Mouse (Mus musculus): ENCODE results near the gene Dlk1. TPM values are rescaled to one million over a fixed set of nuclear protein-coding genes. Genes with fewer than 3 reads are reported as not detected.

The Dlk1 gene
- polyA plus RNA-seq, 1 experiment from 2014 or later: 559 TPM

- no peak overlapping the region for H3K4me3 ChIP-seq
- no peak overlapping the region for H3K4me2 ChIP-seq
- no peak overlapping the region for H3K9ac ChIP-seq
- peaks cover 24% of the 10 kb centered on the region for H3K4me1 ChIP-seq
- H3K27me3 ChIP-seq: no peaks in the 10 kb centered on the region; the same call in 1 of the 2 replicates
- H3K9me3 ChIP-seq: no peaks in the 10 kb centered on the region
- no peaks in the 10 kb centered on the region for H3K36me3 ChIP-seq
- 38% methylated on average over 2 of the region's 2 CpGs for WGBS
- ATAC-seq (ENCODE audit: borderline replicate concordance, extremely low read depth, low FRiP score, low TSS enrichment): no peak
- H3K27ac ChIP-seq: no peak overlapping the region
Observed at GRCm38 (mm10) chr12:109423163-109423562, 29.5 kb upstream of the Dlk1 start.

GRCm38 (mm10) chr12:109423716-109424429, 28.8 kb upstream of the Dlk1 start:
- WGBS: 62% methylated on average over 4 of the region's 4 CpGs
- Histone ChIP-seq H3K36me3 (no peaks in the 10 kb centered on the region), H3K9ac (no peak overlapping the region), H3K27me3 (no peaks in the 10 kb centered on the region; the same call in 1 of the 2 replicates), H3K27ac (no peak overlapping the region), H3K4me2 (no peak overlapping the region), H3K9me3 (no peaks in the 10 kb centered on the region), H3K4me3 (no peak overlapping the region), H3K4me1 (peaks cover 22% of the 10 kb centered on the region)
- peak; percentile 20; the same call in 1 of the 2 replicates for ATAC-seq (ENCODE audit: borderline replicate concordance, extremely low read depth, low FRiP score, low TSS enrichment)

- H3K27ac ChIP-seq: no peak overlapping the region
- 11% methylated on average over 20 of the region's 20 CpGs for WGBS
- no peaks in the 10 kb centered on the region for H3K9me3 ChIP-seq
- no peak for ATAC-seq (ENCODE audit: borderline replicate concordance, extremely low read depth, low FRiP score, low TSS enrichment)
- no peak overlapping the region for H3K4me3 ChIP-seq
- H3K27me3 ChIP-seq: no peaks in the 10 kb centered on the region; the same call in 1 of the 2 replicates
- peaks cover 21% of the 10 kb centered on the region for H3K4me1 ChIP-seq
- H3K4me2 ChIP-seq: no peak overlapping the region
- no peaks in the 10 kb centered on the region for H3K36me3 ChIP-seq
- no peak overlapping the region for H3K9ac ChIP-seq
Observed at GRCm38 (mm10) chr12:109424753-109425332, 27.8 kb upstream of the Dlk1 start.

- Histone ChIP-seq H3K36me3 (no peaks in the 10 kb centered on the region), H3K4me1 (peaks cover 15% of the 10 kb centered on the region), H3K9ac (no peak overlapping the region), H3K9me3 (no peaks in the 10 kb centered on the region), H3K4me3 (no peak overlapping the region), H3K4me2 (no peak overlapping the region), H3K27ac (no peak overlapping the region), H3K27me3 (no peaks in the 10 kb centered on the region; the same call in 1 of the 2 replicates)
- WGBS: 65% methylated on average over 12 of the region's 12 CpGs
- ATAC-seq (ENCODE audit: borderline replicate concordance, extremely low read depth, low FRiP score, low TSS enrichment): no peak
Observed at GRCm38 (mm10) chr12:109425982-109426381, 26.6 kb upstream of the Dlk1 start.

DNA sequence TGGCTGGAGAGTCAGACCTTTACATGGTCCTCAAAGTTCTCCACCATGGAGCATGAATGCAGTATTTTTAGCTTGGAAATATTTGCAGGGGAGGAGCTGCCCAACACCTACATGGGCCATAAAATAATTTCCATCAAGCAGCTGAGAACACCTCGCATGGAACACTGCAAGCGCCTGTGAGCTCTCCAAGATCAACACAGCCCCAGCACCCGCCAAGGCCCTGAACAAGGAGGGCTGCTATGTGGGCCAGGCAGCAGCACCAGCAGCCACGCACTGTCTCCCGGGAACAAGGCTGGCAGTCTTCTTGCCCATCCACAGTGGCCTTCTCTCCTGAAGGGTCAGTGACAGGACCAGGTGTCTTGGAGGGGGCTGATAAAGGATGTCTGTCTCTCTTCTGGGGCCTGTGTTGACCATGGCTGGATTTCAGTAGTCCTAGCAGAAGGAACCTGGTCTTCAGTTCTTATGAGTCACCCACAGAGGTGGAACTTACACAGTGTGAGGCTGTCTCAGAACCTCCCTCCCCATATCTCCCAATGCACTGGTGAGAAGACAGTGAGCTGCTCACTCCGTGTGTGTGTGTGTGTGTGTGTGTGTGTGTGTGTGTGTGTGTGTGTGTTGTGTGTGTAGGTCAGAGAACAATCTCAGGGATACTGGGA, 20.0 kb upstream of the Dlk1 start:
- H3K4me2 ChIP-seq: no peak overlapping the region
- H3K9me3 ChIP-seq: no peaks in the 10 kb centered on the region
- no peaks in the 10 kb centered on the region for H3K36me3 ChIP-seq
- H3K27ac ChIP-seq: no peak overlapping the region
- ATAC-seq (ENCODE audit: borderline replicate concordance, extremely low read depth, low FRiP score, low TSS enrichment): no peak
- 64% methylated on average over 6 of the region's 6 CpGs for WGBS
- H3K4me1 ChIP-seq: peaks cover 19% of the 10 kb centered on the region
- H3K4me3 ChIP-seq: no peak overlapping the region
- H3K27me3 ChIP-seq: no peaks in the 10 kb centered on the region
- no peak overlapping the region for H3K9ac ChIP-seq

DNA sequence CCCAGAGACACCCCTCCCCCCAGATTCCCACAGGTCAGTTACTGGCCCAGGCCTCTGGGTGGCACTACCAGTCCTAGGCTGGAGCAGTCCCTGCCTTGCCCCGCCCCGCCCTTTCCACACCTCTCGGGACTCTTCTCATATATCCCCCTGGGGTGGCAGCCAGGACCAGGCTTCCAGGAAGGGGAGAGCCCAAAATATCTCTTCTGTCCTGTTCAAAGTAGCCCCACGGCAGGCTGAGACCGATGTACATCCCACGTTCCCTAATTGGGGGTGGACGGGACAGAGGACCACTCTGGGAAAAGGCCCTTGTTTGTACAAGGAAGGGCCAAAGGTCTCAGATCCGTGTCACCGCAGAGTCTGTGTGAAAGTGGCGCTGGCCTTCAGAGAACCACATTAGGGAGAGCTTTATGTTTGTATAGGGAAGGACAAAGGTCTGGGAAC, 16.2 kb upstream of the Dlk1 start:
- peak overlapping the region; percentile 44; the same call in 1 of the 2 replicates for H3K27ac ChIP-seq
- ATAC-seq (ENCODE audit: borderline replicate concordance, extremely low read depth, low FRiP score, low TSS enrichment): peak; percentile 70
- peak overlapping the region; percentile 24; the same call in 1 of the 2 replicates for H3K4me2 ChIP-seq
- H3K9ac ChIP-seq: no peak overlapping the region
- H3K4me3 ChIP-seq: no peak overlapping the region
- H3K36me3 ChIP-seq: no peaks in the 10 kb centered on the region
- WGBS: 8% methylated on average over 10 of the region's 10 CpGs
- no peaks in the 10 kb centered on the region for H3K9me3 ChIP-seq
- H3K27me3 ChIP-seq: no peaks in the 10 kb centered on the region
- H3K4me1 ChIP-seq: peaks cover 55% of the 10 kb centered on the region

- Histone ChIP-seq H3K36me3 (no peaks in the 10 kb centered on the region), H3K4me2 (no peak overlapping the region), H3K27me3 (no peaks in the 10 kb centered on the region), H3K4me1 (peaks cover 60% of the 10 kb centered on the region), H3K27ac (peak overlapping the region; percentile 44), H3K4me3 (no peak overlapping the region), H3K9me3 (no peaks in the 10 kb centered on the region), H3K9ac (no peak overlapping the region)
- WGBS: 34% methylated on average over 12 of the region's 12 CpGs
- ATAC-seq (ENCODE audit: borderline replicate concordance, extremely low read depth, low FRiP score, low TSS enrichment): peak; percentile 14; the same call in 1 of the 2 replicates
Observed at GRCm38 (mm10) chr12:109436852-109437251, 15.8 kb upstream of the Dlk1 start.

- no peaks in the 10 kb centered on the region for H3K9me3 ChIP-seq
- peak; percentile 37 for ATAC-seq (ENCODE audit: borderline replicate concordance, extremely low read depth, low FRiP score, low TSS enrichment)
- peak overlapping the region; percentile 22; the same call in 1 of the 2 replicates for H3K4me3 ChIP-seq
- H3K4me1 ChIP-seq: peaks cover 67% of the 10 kb centered on the region
- 5% methylated on average over 25 of the region's 25 CpGs for WGBS
- no peak overlapping the region for H3K9ac ChIP-seq
- no peaks in the 10 kb centered on the region for H3K36me3 ChIP-seq
- peak overlapping the region; percentile 44 for H3K27ac ChIP-seq
- H3K27me3 ChIP-seq: no peaks in the 10 kb centered on the region
- H3K4me2 ChIP-seq: peak overlapping the region; percentile 54
Observed at GRCm38 (mm10) chr12:109437559-109438350, 14.9 kb upstream of the Dlk1 start.

- H3K9ac ChIP-seq: no peak overlapping the region
- H3K9me3 ChIP-seq: no peaks in the 10 kb centered on the region
- H3K4me1 ChIP-seq: peaks cover 68% of the 10 kb centered on the region
- no peaks in the 10 kb centered on the region for H3K27me3 ChIP-seq
- H3K4me2 ChIP-seq: no peak overlapping the region
- no peaks in the 10 kb centered on the region for H3K36me3 ChIP-seq
- 71% methylated on average over 6 of the region's 6 CpGs for WGBS
- no peak overlapping the region for H3K27ac ChIP-seq
- H3K4me3 ChIP-seq: no peak overlapping the region
- no peak for ATAC-seq (ENCODE audit: borderline replicate concordance, extremely low read depth, low FRiP score, low TSS enrichment)
Observed at GRCm38 (mm10) chr12:109438383-109438782, 14.2 kb upstream of the Dlk1 start.

GRCm38 (mm10) chr12:109439974-109440373, 12.6 kb upstream of the Dlk1 start:
- no peak for ATAC-seq (ENCODE audit: borderline replicate concordance, extremely low read depth, low FRiP score, low TSS enrichment)

GRCm38 (mm10) chr12:109441366-109441765, 11.3 kb upstream of the Dlk1 start:
- Histone ChIP-seq H3K36me3 (no peaks in the 10 kb centered on the region), H3K4me2 (no peak overlapping the region), H3K9ac (peak overlapping the region; percentile 22; the same call in 1 of the 2 replicates), H3K4me1 (peaks cover 78% of the 10 kb centered on the region), H3K4me3 (no peak overlapping the region), H3K27me3 (no peaks in the 10 kb centered on the region), H3K9me3 (no peaks in the 10 kb centered on the region), H3K27ac (peak overlapping the region; percentile 63)
- 11% methylated on average over 6 of the region's 6 CpGs for WGBS
- no peak for ATAC-seq (ENCODE audit: borderline replicate concordance, extremely low read depth, low FRiP score, low TSS enrichment)

More at GRCm38 (mm10) chr12:109439974-109440373, 12.6 kb upstream of the Dlk1 start:
- Histone ChIP-seq H3K36me3 (no peaks in the 10 kb centered on the region), H3K27me3 (no peaks in the 10 kb centered on the region), H3K27ac (no peak overlapping the region), H3K4me3 (no peak overlapping the region), H3K9ac (no peak overlapping the region), H3K9me3 (no peaks in the 10 kb centered on the region), H3K4me1 (peaks cover 72% of the 10 kb centered on the region), H3K4me2 (no peak overlapping the region)
- WGBS: 26% methylated on average over 6 of the region's 6 CpGs
